Mouse (Mus musculus): ENCODE measurements at regions not wholly inside any gene's neighbourhood (a gene's known extent, or its start where the extent isn't known, plus 50 kb on each side); places are given as distances from the start of the nearest gene placed in this dataset.

- DNase-seq (ENCODE audit: low read depth, low spot score): no peak
Observed at GRCm38 (mm10) chr14:61818365-61818764, 211.1 kb downstream of the Kcnrg start.

- no peak for DNase-seq (ENCODE audit: low read depth, low spot score)
Observed at GRCm38 (mm10) chr14:61819251-61819650, 212.0 kb downstream of the Kcnrg start.

DNA sequence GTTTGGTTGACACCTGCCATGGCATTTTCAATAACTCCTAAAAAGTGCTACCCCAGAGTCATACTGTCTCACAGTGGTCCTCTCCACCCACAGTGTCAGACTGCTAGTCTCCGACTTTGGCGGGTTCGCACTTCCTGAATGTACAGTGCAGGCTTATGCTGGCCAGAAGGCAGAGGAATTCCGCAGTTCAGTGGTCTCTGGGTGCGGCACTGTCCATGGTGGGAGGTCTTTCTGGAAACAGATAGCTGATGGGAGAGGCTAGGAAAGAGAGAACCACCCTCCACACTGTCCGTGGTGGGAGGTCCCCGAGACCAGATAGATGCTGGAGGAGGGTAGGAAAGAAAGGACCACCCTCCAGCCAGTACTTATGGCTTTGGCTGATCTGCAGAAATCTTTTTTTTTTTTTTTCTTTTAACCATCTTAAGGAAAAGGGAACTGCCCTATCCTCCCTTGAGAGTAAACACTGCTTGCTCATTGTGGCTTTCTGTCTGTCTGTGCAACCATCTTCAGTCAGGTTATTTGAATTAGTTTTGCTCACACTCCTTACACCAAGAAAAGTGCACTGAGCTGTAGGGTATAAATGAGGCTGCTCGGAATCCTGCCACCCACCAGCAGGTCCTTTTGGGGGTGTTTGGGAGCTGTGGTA is 227.2 kb downstream of the Kcnrg start:
- DNase-seq (ENCODE audit: low read depth, low spot score): no peak

DNA sequence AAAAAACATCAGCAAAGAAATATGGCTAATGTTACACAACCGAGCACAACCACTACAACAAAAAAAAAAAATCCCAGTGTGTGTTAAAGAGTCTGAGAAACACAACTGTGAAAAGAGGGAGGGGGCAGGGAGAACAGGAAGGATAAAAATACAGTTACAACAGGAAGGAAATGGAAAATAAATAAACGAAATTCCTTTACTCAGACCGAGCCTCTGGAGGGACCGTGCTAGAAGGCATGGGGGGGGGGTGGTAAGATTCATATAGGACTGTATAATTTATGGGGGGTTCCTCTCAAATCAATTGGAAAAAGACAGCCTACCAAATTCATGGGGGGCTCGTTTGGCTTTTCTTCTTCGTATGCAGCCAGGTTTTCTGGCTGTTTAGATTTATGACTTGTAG is 228.5 kb downstream of the Kcnrg start:
- no peak for DNase-seq (ENCODE audit: low read depth, low spot score)

DNA sequence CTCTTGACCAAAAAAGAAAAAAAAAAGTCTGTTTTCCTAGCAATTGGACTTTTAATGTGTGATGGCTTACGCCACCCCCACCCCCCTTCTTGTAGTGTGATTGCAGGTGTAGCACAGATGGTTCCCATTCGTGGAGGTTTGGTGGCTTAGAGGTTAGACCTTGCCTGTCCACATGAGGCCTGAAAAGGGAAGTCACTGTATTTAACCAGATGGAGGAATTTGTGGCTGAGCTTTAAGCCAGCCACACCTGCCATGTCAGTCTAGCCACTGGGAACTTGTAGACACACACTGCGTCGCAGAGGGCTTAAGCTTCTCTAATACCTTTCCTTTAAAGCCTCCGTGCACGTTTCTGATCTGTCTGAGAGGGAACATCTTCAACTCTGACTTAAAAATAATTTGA is 229.0 kb downstream of the Kcnrg start:
- no peak for DNase-seq (ENCODE audit: low read depth, low spot score)

DNA sequence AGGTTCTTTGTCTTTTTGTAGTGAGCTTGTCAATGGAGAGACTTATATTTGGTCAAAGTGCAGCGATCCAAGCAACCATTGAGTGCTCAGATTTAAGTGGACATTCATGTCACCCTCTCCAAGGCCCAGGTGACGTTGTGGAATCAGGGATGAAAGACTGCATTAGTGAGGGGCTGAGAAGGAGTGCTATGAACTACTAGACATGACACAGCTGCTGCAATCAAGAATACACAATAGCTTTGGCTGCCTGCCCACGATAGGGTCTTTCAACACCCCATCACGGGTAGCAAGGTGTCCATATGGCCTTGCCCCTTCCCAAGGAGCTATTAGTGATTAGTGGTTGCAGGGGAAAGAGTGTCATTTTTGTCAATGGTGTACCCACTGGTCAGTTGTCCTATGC is 229.7 kb downstream of the Kcnrg start:
- no peak for DNase-seq (ENCODE audit: low read depth, low spot score)

DNA sequence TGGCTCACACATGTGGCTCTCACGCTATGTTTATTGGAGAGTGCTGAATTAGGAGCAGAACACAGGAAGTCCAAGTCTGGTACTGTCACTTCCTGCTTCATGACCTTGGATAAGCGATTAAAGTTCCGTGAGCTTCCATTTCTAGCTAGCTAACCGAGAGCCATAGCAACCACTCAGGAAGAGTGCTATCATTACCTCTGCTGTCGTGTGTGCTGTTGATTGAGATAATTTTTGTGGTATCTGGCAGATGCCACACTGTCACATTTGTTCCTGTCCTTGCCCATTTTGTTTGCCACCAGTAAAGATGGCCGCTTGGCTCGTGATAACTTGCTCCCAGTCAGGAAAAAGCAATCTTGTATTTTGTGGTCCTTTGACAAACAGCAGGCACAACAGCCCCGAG is 230.6 kb downstream of the Kcnrg start:
- DNase-seq (ENCODE audit: low read depth, low spot score): no peak

- DNase-seq (ENCODE audit: low read depth, low spot score): no peak
Observed at GRCm38 (mm10) chr14:61842476-61842875, 235.2 kb downstream of the Kcnrg start.

- DNase-seq (ENCODE audit: low read depth, low spot score): no peak
Observed at GRCm38 (mm10) chr14:61846441-61846840, 239.2 kb downstream of the Kcnrg start.

GRCm38 (mm10) chr14:61850244-61850643 is 243.0 kb downstream of the Kcnrg start:
- no peak for DNase-seq (ENCODE audit: low read depth, low spot score)

DNA sequence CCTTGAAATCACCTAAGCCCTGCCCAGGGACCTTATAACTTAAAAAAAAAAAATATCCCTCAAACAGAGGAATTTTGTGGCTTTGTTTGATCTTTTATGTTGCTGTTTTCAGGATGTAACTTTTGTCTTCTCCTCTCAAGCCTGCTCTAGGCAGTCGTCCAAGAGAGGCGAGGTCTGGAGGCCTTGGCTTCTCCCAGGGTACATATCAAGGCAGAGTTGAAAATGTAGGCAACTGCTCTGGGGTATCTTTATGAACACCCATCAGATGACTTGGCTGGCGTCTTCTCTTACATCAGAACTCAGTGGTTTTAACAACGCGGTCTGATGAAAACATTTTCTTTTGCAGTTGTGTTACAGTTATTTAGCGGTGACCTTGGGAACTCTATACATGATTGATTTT is 250.4 kb downstream of the Kcnrg start:
- DNase-seq (ENCODE audit: low read depth, low spot score): no peak

DNA sequence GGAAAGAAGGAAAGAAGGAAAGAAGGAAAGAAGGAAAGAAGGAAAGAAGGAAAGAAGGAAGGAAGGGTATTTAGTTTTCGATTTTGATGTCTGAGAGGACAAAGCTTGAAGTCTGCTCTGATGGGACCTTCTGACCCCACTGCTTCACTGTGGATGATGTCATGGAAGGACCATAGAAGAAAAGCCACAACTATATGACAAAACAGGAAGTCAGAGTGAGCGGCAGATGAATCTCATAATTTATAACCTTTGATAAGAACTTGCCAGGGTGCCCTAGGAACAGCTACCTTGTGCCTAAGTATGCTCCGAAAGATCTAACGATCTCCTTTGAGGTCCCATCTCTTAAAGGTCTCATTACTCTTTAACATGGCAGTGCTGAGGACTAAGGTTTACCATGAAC is 253.4 kb downstream of the Kcnrg start:
- no peak for DNase-seq (ENCODE audit: low read depth, low spot score)

- peak; percentile 43 for DNase-seq (ENCODE audit: low read depth, low spot score)
Observed at GRCm38 (mm10) chr14:61861357-61861958, 254.2 kb downstream of the Kcnrg start.

DNA sequence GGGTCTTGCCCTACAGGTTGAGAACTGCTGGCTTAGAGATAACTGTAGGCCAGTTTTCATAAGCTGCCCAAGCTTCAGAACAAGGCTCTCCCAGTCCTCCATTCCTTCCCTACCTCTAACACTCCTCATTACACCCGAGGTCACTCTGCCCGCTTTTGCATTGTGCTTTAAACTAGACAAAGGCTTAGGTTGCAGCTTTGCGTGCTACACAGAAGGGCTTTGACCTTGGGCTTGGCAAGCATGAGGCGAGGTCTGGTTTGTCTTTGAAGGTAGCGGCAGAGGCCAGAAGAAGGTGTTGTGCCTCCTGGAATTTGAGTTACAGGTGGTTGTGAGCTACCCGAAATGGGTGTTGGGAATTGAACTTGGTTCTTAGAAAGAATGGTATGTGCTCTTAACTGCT is 255.7 kb downstream of the Kcnrg start:
- DNase-seq (ENCODE audit: low read depth, low spot score): no peak

DNA sequence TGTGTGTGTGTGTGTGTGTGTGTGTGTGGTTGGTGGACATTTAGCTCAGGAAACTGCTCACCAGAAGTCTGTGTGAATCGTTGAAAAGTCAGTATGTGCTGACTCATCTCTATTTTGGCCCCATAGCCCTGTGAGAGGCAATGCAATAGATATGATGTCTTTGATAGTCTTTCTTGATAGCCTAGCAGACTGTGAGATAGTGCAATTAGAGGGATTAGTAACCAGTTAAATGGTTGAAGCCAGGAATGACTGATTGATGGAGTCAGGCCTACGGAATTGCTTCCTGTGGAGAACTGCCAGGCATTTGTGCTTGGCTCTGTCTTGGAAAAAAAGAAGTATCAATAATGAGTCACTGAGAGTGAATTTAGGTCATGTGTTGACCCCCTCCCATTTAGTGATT is 256.2 kb downstream of the Kcnrg start:
- no peak for DNase-seq (ENCODE audit: low read depth, low spot score)

- no peak for DNase-seq (ENCODE audit: low read depth, low spot score)
Observed at GRCm38 (mm10) chr14:61866532-61867268, 259.4 kb downstream of the Kcnrg start.

DNA sequence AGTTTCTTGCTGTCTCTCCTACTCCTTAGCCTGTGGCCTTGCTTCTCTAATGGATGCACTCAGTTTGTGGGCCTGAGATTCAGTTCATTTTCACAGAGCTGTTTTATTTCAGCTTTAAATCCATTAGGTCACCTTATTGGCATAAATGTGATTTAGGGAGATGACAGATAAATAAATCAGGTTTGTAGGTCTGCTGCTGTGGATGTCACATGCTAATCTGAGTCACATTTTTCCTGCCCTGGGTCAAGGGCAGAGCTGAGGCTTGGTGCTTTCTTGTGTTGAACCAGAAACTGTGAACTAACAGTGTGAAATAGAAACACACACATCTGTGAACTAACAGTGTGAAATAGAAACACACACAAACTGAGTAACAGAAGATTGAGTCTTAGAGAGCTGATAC is 266.9 kb downstream of the Kcnrg start:
- DNase-seq (ENCODE audit: low read depth, low spot score): no peak

DNA sequence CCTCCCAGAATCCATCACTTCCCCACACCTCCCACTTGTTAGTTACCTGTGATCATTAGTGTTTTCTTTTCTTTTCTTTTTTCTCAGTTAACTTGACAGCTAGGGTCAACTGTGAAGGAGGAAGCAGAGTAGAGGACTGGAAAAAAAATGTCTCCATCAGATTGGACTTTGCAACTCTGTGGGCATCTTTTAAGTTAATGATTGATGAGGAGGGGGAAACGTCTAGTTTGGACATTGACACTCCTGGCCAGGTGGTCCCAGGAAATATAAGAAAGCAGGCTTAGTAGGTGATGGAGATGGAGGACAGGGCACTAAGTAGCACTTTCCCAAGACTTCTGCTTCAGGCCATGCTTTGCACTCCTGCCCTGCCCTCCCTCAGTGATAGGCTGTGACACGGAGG is 272.2 kb downstream of the Kcnrg start:
- DNase-seq (ENCODE audit: low read depth, low spot score): no peak

GRCm38 (mm10) chr14:61880514-61881259 is 273.4 kb downstream of the Kcnrg start:
- no peak for DNase-seq (ENCODE audit: low read depth, low spot score)

DNA sequence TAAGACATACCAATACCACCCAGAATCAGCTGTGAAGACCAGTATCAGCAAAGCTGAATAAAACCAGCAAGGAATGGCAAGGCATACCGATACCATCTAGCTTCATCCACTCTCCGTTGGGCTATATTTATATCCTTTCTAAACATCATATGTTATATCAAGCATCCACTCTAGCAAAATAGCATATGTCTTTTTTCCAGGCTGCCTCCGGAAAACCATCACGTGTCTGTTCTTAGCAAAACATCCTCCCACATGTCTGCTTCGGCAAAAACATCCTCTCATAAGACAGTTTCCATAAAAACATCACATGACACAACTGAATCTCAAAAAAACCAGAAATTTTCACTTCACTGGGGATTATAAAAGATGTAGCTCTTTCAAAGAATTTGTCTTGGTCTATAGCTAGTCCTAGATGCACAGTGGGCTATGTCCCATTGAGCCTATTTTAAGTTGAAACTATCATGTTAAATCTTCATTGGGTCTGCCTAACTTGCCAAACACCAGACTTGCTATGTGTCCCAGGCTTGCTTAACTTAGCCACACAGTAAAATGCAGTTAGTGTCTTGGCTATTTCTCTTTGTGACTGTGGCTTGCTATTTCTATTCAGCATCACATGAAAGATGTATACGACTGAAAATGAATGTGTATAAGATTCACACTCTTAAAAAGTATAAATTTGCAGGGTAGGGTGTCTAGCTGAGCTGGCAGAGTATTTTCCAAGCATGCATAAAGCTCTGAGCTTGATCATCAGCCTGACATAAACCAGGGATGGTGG is 278.2 kb downstream of the Kcnrg start:
- peak; percentile 31 for DNase-seq (ENCODE audit: low read depth, low spot score)

GRCm38 (mm10) chr14:61889626-61890025 is 282.4 kb downstream of the Kcnrg start:
- no peak for DNase-seq (ENCODE audit: low read depth, low spot score)

DNA sequence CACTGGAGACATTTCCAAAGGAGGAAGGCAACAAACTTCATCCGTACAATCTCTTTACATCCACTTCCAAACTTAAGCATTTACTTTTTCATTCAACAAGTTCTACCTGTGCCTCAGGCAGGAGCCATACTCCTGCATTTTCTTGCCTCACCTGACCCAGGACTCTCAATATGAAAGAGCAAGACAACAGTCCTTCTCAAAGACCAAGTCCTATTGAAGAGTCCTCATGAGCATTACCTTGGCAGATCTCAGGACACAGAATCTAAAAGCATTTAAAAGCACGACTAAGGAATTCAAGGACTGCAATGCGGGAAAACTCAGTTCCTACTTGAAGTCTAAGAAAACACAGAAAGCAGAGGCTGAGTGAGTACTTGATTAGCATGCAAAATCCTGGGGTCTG is 286.5 kb downstream of the Kcnrg start:
- DNase-seq (ENCODE audit: low read depth, low spot score): no peak

Measured in brain, adult 2 months (tissue).